Comparison of ENCODE assay signal across 8 mouse cellular contexts in the genomic region with DNA sequence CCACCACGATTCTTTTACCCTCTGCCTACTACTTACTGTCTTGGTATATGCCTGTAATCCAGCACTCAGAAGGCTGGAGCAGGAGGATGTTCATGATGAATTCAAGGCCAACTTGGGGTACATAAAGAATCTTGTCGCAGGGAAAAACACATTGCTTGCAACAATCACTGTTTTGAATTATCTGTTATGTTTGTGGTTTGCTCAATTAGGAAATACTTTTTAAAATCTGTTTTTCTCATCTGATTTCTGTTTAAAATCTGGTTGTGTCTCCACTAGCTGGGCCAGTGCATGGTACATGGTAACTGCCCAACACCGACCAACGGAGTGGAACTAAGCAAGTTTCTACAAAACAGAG. TPM values are rescaled to one million over a fixed set of nuclear protein-coding genes. Genes with fewer than 3 reads are reported as not detected.
DNase-seq lines count a peak whose midpoint lies in the region; ATAC-seq and TF ChIP-seq lines count a peak whose summit lies in the region.

No protein-coding gene starts in this region.

- no peaks in the 10 kb centered on the region for H3K9me3 ChIP-seq in kidney, embryonic 15.5 days (replicated peaks)
- no peaks in the 10 kb centered on the region for H3K9me3 ChIP-seq in hindbrain, embryonic 16.5 days (ENCODE audit: control insufficient read depth, low read length)
- H3K9me3 ChIP-seq in midbrain, embryonic 16.5 days (replicated peaks; ENCODE audit: control insufficient read depth, low read length, poor library complexity, severe bottlenecking) = no peaks in the 10 kb centered on the region

- peak overlapping the region; percentile 79 for H3K4me2 ChIP-seq in kidney, embryonic 15.5 days
- H3K4me2 ChIP-seq in hindbrain, embryonic 16.5 days (ENCODE audit: low read length) = peak overlapping the region; percentile 76
- peak overlapping the region; percentile 74 for H3K4me2 ChIP-seq in midbrain, embryonic 16.5 days (ENCODE audit: low read length)

- H3K4me1 ChIP-seq in kidney, embryonic 15.5 days = peaks cover 24% of the 10 kb centered on the region
- H3K4me1 ChIP-seq in cortical plate, adult 2 months (ENCODE audit: control insufficient read depth, insufficient read depth, low read length) = no peaks in the 10 kb centered on the region
- peaks cover 9% of the 10 kb centered on the region for H3K4me1 ChIP-seq in hindbrain, embryonic 16.5 days (ENCODE audit: control insufficient read depth, insufficient read depth, low read depth, low read length)
- peaks cover 16% of the 10 kb centered on the region for H3K4me1 ChIP-seq in midbrain, embryonic 16.5 days (ENCODE audit: control insufficient read depth, insufficient read depth, low read length)

- 33% methylated on average over 4 of the region's 4 CpGs for WGBS in kidney, embryonic 15.5 days
- WGBS in hindbrain, embryonic 16.5 days = 31% methylated on average over 4 of the region's 4 CpGs
- 37% methylated on average over 4 of the region's 4 CpGs for WGBS in midbrain, embryonic 16.5 days

- DNase-seq in kidney, postnatal 10 days = no peak
- DNase-seq in right cerebral cortex, postnatal 36 days (ENCODE audit: low spot score in 2 of 2) = no peak
- DNase-seq in B cell, adult 2 months = no peak
- no peak for DNase-seq in layer of hippocampus, postnatal 10 days (ENCODE audit: low spot score in 2 of 2)

- H3K9ac ChIP-seq in kidney, embryonic 15.5 days = peak overlapping the region; percentile 67
- peak overlapping the region; percentile 80 for H3K9ac ChIP-seq in hindbrain, embryonic 16.5 days (ENCODE audit: low read depth, low read length)
- H3K9ac ChIP-seq in midbrain, embryonic 16.5 days (ENCODE audit: low read depth, low read length) = peak overlapping the region; percentile 79

- H3K27ac ChIP-seq in kidney, embryonic 15.5 days = peak overlapping the region; percentile 90
- H3K27ac ChIP-seq in cortical plate, adult 2 months (ENCODE audit: insufficient read depth, low read length) = no peak overlapping the region
- peak overlapping the region; percentile 73 for H3K27ac ChIP-seq in hindbrain, embryonic 16.5 days (ENCODE audit: low read depth, low read length)
- peak overlapping the region; percentile 81 for H3K27ac ChIP-seq in midbrain, embryonic 16.5 days (ENCODE audit: low read length)

- TF ChIP-seq CTCF in cortical plate, adult 2 months (IDR thresholded peaks at IDR 0.05; ENCODE audit: extremely low read depth, insufficient read depth, low read length) = no peak

- H3K36me3 ChIP-seq in kidney, embryonic 15.5 days = peaks cover 16% of the 10 kb centered on the region
- H3K36me3 ChIP-seq in hindbrain, embryonic 16.5 days (ENCODE audit: control insufficient read depth, insufficient read depth, low read length) = 0 out of 2 replicates have a peak, but pooled peaks cover 2% of the 10 kb centered on the region
- H3K36me3 ChIP-seq in midbrain, embryonic 16.5 days (ENCODE audit: control insufficient read depth, insufficient read depth, low read length) = no peaks in the 10 kb centered on the region

- H3K4me3 ChIP-seq in kidney, embryonic 15.5 days (replicated peaks) = peak overlapping the region; percentile 80
- H3K4me3 ChIP-seq in cortical plate, adult 2 months (ENCODE audit: insufficient read depth, low read length) = peak overlapping the region; percentile 81
- H3K4me3 ChIP-seq in hindbrain, embryonic 16.5 days (ENCODE audit: low read length) = peak overlapping the region; percentile 82
- H3K4me3 ChIP-seq in midbrain, embryonic 16.5 days (ENCODE audit: low read depth, low read length) = peak overlapping the region; percentile 83

- no peaks in the 10 kb centered on the region for H3K27me3 ChIP-seq in kidney, embryonic 15.5 days
- H3K27me3 ChIP-seq in hindbrain, embryonic 16.5 days (replicated peaks; ENCODE audit: control insufficient read depth, insufficient read depth, low read length) = no peaks in the 10 kb centered on the region
- H3K27me3 ChIP-seq in midbrain, embryonic 16.5 days (ENCODE audit: control insufficient read depth, insufficient read depth, low read depth, low read length) = no peaks in the 10 kb centered on the region

- TF ChIP-seq POLR2A in cortical plate, adult 2 months (IDR thresholded peaks at IDR 0.05; ENCODE audit: extremely low read depth, insufficient read depth, low read length) = no peak

- ATAC-seq in kidney, embryonic 15.5 days (replicated peaks; ENCODE audit: low FRiP score) = no peak
- ATAC-seq in hindbrain, embryonic 16.5 days = no peak
- ATAC-seq in midbrain, embryonic 16.5 days = no peak

RNA-seq across cellular contexts. Expression of a gene that starts 0.6 kb away (rescaled TPM):
- polyA plus RNA-seq in kidney, embryonic 15.5 days (2015; fragmentation: Nextera tagmentation; extraction: Ambion mirVana) = 43.1 and 49.4 TPM in 2 replicates
- polyA plus RNA-seq in cortical plate, adult 2 months (2012; rRNA removed) = 57.4 and 62.3 TPM in 2 replicates
- polyA plus RNA-seq in hindbrain, embryonic 16.5 days (2015; fragmentation: Nextera tagmentation; extraction: Ambion mirVana) = 60.9 and 62.3 TPM in 2 replicates
- polyA plus RNA-seq in midbrain, embryonic 16.5 days (2015; fragmentation: Nextera tagmentation; extraction: Ambion mirVana) = 54.8 and 57.4 TPM in 2 replicates
- total RNA-seq in layer of hippocampus, postnatal 10 days (2021) = 10 to 100 TPM; 45.8 to 46.8 TPM

RNA-seq across cellular contexts. Expression of a gene that starts 13.5 kb away (rescaled TPM):
- 11.7 and 14.0 TPM in 2 replicates for polyA plus RNA-seq in kidney, embryonic 15.5 days (2015; fragmentation: Nextera tagmentation; extraction: Ambion mirVana)
- 34.6 and 36.4 TPM in 2 replicates for polyA plus RNA-seq in cortical plate, adult 2 months (2012; rRNA removed)
- 16.6 and 16.7 TPM in 2 replicates for polyA plus RNA-seq in hindbrain, embryonic 16.5 days (2015; fragmentation: Nextera tagmentation; extraction: Ambion mirVana)
- polyA plus RNA-seq in midbrain, embryonic 16.5 days (2015; fragmentation: Nextera tagmentation; extraction: Ambion mirVana) = 18.1 and 18.8 TPM in 2 replicates
- 10 to 100 TPM; 19.4 to 21.1 TPM for total RNA-seq in layer of hippocampus, postnatal 10 days (2021)

RNA-seq across cellular contexts. Expression of a gene that starts 13.6 kb away (rescaled TPM):
- not detected in 2 replicates for polyA plus RNA-seq in kidney, embryonic 15.5 days (2015; fragmentation: Nextera tagmentation; extraction: Ambion mirVana)
- polyA plus RNA-seq in cortical plate, adult 2 months (2012; rRNA removed) = 0.21 TPM in 1 of 2 replicates, not detected in the other
- not detected in 2 replicates for polyA plus RNA-seq in hindbrain, embryonic 16.5 days (2015; fragmentation: Nextera tagmentation; extraction: Ambion mirVana)
- not detected in 2 replicates for polyA plus RNA-seq in midbrain, embryonic 16.5 days (2015; fragmentation: Nextera tagmentation; extraction: Ambion mirVana)
- total RNA-seq in layer of hippocampus, postnatal 10 days (2021) = 1 to 10 TPM in 1 of 2 experiments, not detected in 1; 6.2 TPM

RNA-seq across cellular contexts. Expression of a gene that starts 14.4 kb away (rescaled TPM):
- polyA plus RNA-seq in kidney, embryonic 15.5 days (2015; fragmentation: Nextera tagmentation; extraction: Ambion mirVana) = 11.1 and 40.8 TPM in 2 replicates
- polyA plus RNA-seq in cortical plate, adult 2 months (2012; rRNA removed) = 1.2 and 2.2 TPM in 2 replicates
- 0.93 and 1.4 TPM in 2 replicates for polyA plus RNA-seq in hindbrain, embryonic 16.5 days (2015; fragmentation: Nextera tagmentation; extraction: Ambion mirVana)
- 0.67 and 0.88 TPM in 2 replicates for polyA plus RNA-seq in midbrain, embryonic 16.5 days (2015; fragmentation: Nextera tagmentation; extraction: Ambion mirVana)
- under 1 TPM; 0.42 to 0.43 TPM for total RNA-seq in layer of hippocampus, postnatal 10 days (2021)

RNA-seq across cellular contexts. Expression of a gene that starts 32.3 kb away (rescaled TPM):
- 193 and 194 TPM in 2 replicates for polyA plus RNA-seq in kidney, embryonic 15.5 days (2015; fragmentation: Nextera tagmentation; extraction: Ambion mirVana)
- 122 and 131 TPM in 2 replicates for polyA plus RNA-seq in cortical plate, adult 2 months (2012; rRNA removed)
- 192 TPM in 2 replicates for polyA plus RNA-seq in hindbrain, embryonic 16.5 days (2015; fragmentation: Nextera tagmentation; extraction: Ambion mirVana)
- 170 and 188 TPM in 2 replicates for polyA plus RNA-seq in midbrain, embryonic 16.5 days (2015; fragmentation: Nextera tagmentation; extraction: Ambion mirVana)
- 10 to 100 TPM; 60.4 to 60.7 TPM for total RNA-seq in layer of hippocampus, postnatal 10 days (2021)
